Mouse (Mus musculus) forebrain, embryonic 10.5 days (tissue): ENCODE results near the gene Slc25a38. TPM values are rescaled to one million over a fixed set of nuclear protein-coding genes. Genes with fewer than 3 reads are reported as not detected.

Experiments
- DNase-seq: peaks from one replicate; pipeline ENCODE4 v3.0.0-alpha.2; 2017; ENCODE audit warnings: low spot score; ENCODE audit errors: extremely low spot score
- H3K27ac ChIP-seq: fragments of 300-500 bp; sonication (generic); 2 replicates; pipeline ENCODE4 v1.5.1; 2016; ENCODE audit warnings: mild to moderate bottlenecking
- H3K27me3 ChIP-seq: fragments of 300-500 bp; sonication (generic); 2 replicates; pipeline ENCODE4 v1.6.1; 2016; ENCODE audit warnings: mild to moderate bottlenecking; ENCODE audit not compliant: poor library complexity, severe bottlenecking
- H3K36me3 ChIP-seq: fragments of 300-500 bp; sonication (generic); replicated peaks from 2 replicates; pipeline ENCODE4 v1.6.1; 2016; ENCODE audit warnings: mild to moderate bottlenecking, moderate library complexity
- H3K4me1 ChIP-seq: fragments of 300-500 bp; sonication (generic); 2 replicates; pipeline ENCODE4 v1.6.1; 2016
- H3K4me3 ChIP-seq: fragments of 300-500 bp; sonication (generic); 2 replicates; pipeline ENCODE4 v1.5.1; 2016; ENCODE audit warnings: mild to moderate bottlenecking, moderate library complexity
- H3K9me3 ChIP-seq: fragments of 300-500 bp; sonication (generic); 2 replicates; pipeline ENCODE4 v1.6.1; 2016; ENCODE audit warnings: mild to moderate bottlenecking, moderate library complexity
- WGBS: fragments of 180-500 bp; shearing (Covaris S2); methylation state at CpG from one replicate; pipeline ENCODE4 v1.1.7; 2016; 5-methylcytosine and 5-hydroxymethylcytosine counted together
- polyA plus RNA-seq: library from polyadenylated mRNA; unstranded; fragments of >200 nt; fragmentation: Nextera tagmentation; extraction: Ambion mirVana; gene quantifications from 2 replicates; pipeline ENCODE4 v1.2.1, GENCODE M21; 2016

The Slc25a38 gene
- 40.8 and 44.3 TPM in 2 replicates for polyA plus RNA-seq

DNA sequence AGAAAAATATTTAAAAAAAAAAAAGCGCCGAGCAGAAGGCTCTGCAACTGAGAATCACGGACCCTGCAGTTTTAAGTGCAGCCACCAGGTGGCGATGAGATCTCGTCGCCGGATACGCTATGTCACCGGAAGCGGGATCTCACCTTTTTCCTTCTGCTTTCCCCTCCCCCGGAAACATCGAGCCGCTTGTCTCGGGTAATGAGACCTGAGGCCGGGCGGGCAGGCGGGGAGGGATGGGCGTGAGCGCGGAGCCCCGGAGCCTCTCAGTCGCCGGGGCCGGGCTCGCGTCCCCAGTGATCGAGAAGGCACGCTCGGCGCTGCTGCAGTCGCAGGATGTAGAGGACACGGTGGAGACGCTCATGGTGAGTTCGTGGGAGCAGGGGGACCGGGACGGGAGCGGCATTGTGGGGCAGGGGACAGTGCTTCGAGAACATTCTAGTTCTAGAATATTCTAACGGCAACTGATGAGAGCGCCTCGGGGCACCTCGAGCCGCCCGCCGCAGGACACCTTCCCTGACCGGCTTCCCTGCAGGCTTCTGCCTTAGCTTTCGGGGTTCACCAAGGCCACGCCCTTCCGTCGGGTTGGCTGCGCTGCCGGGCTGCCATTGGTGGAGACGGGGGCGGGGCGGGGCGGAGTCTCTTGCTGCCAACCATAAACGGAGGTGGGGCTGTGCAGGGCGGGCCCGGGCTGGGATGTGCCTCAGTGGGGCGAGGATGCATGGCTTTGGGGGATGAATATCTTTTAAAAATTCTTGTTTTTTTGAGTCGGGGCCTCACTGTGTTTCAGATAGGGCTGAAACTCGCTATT, at the start of gene Slc25a38:
Gene Slc25a38 (plus strand): TSS at position 164 of the 808 bp plus-strand sequence.
- Histone ChIP-seq H3K4me1 (peaks cover 14% of the 10 kb centered on the region), H3K36me3 (no peaks in the 10 kb centered on the region), H3K9me3 (no peaks in the 10 kb centered on the region), H3K27ac (peak within 1 kb of the TSS; percentile 93), H3K27me3 (no peaks in the 10 kb centered on the region), H3K4me3 (peak within 1 kb of the TSS; percentile 86)
- DNase-seq = peak; percentile 94
- WGBS = 1% methylated on average over 62 of the region's 62 CpGs

DNA sequence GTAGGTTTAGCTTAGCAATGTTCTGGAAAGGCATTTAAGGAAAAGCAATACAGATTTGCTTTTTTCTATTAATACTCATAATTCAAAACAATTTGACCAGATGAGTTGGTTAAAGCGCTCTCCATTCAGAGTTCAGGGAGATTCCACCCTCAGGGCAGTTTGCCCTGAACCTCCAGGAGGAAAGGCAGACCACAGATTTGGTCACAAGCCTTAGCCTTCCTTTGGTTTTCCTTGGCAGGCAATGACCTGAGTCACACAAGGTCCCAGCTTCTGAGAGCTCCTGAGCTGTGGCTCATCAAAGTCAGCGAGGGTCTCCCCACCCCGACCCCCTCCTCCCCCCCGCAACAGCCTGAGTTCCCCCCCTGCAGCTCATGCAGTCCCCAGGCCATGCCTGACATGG, 45.9 kb upstream of the Slc25a38 start:
- no peak overlapping the region for H3K4me3 ChIP-seq
- H3K27me3 ChIP-seq = no peaks in the 10 kb centered on the region
- no peaks in the 10 kb centered on the region for H3K36me3 ChIP-seq
- H3K9me3 ChIP-seq = no peaks in the 10 kb centered on the region
- DNase-seq = no peak
- H3K4me1 ChIP-seq = peaks cover 6% of the 10 kb centered on the region; the same call in 1 of the 2 replicates
- WGBS = 75% methylated on average over 4 of the region's 4 CpGs
- no peak overlapping the region for H3K27ac ChIP-seq

DNA sequence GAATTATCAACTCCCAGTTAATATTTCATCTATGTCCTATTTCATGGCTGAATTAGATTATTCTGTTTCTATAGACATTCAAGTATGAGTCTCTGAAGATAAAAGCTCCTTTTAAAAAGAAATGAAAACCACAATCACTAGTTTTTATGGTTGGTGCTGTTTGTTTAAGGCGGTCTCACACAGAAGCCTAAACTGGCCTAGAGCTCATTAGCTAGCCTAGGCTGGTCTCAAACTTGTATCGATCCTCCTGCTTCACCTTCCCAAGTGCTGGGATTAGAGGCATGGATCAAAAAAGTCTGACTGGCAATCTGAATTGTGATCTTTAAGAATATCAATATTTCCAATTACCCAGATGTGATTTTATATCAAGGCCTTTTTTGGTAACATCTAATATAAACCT, 42.6 kb upstream of the Slc25a38 start:
- Histone ChIP-seq H3K27ac (no peak overlapping the region), H3K36me3 (no peaks in the 10 kb centered on the region), H3K4me3 (no peak overlapping the region), H3K4me1 (peaks cover 6% of the 10 kb centered on the region; the same call in 1 of the 2 replicates), H3K27me3 (no peaks in the 10 kb centered on the region), H3K9me3 (no peaks in the 10 kb centered on the region)
- DNase-seq = no peak
- 93% methylated on average over 2 of the region's 2 CpGs for WGBS

- WGBS = 71% methylated on average over 10 of the region's 10 CpGs
- no peak for DNase-seq
- peaks cover 8% of the 10 kb centered on the region; the same call in 1 of the 2 replicates for H3K4me1 ChIP-seq
- H3K36me3 ChIP-seq = no peaks in the 10 kb centered on the region
- no peak overlapping the region for H3K27ac ChIP-seq
- H3K9me3 ChIP-seq = no peaks in the 10 kb centered on the region
- H3K4me3 ChIP-seq = no peak overlapping the region
- no peaks in the 10 kb centered on the region for H3K27me3 ChIP-seq
These were observed 42.1 kb upstream of the Slc25a38 start for GRCm38 (mm10) chr9:120068047-120068446.

GRCm38 (mm10) chr9:120069779-120070178, 40.4 kb upstream of the Slc25a38 start, which contains the start of gene Cx3cr1:
Gene Cx3cr1 (minus strand): TSS chr9:120069879.
- DNase-seq = no peak
- WGBS = 85% methylated on average over 11 of the region's 11 CpGs
- Histone ChIP-seq H3K4me1 (peaks cover 9% of the 10 kb centered on the region; the same call in 1 of the 2 replicates), H3K27ac (no peak within 1 kb of the TSS), H3K4me3 (no peak within 1 kb of the TSS), H3K36me3 (no peaks in the 10 kb centered on the region), H3K27me3 (no peaks in the 10 kb centered on the region), H3K9me3 (no peaks in the 10 kb centered on the region)

GRCm38 (mm10) chr9:120071251-120071650, 38.9 kb upstream of the Slc25a38 start:
- Histone ChIP-seq H3K27ac (no peak overlapping the region), H3K9me3 (no peaks in the 10 kb centered on the region), H3K4me3 (no peak overlapping the region), H3K27me3 (no peaks in the 10 kb centered on the region), H3K4me1 (0 out of 2 replicates have a peak, but pooled peaks cover 3% of the 10 kb centered on the region), H3K36me3 (no peaks in the 10 kb centered on the region)
- WGBS = 87% methylated on average over 2 of the region's 2 CpGs
- DNase-seq = no peak

DNA sequence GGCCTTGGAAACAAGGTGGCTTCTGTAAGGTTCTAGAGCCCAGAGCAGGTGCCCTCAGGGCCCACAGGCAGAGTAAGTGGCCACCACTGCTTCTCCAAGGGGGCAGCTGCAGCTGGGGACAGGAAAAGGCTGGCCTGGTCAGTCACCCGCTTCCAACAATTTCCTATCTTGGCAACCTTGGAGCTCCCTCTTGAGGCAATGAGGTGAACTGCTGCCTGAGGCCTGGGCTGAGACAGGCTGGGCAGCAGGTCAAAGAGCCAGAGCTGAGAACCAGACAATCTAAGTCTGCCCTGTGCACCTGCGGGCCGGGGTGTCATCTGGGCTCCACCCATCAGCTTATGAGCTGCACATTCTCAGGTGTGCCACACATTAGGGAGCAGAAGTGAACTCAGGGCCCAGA, 37.0 kb upstream of the Slc25a38 start:
- H3K9me3 ChIP-seq = no peaks in the 10 kb centered on the region
- no peak overlapping the region for H3K27ac ChIP-seq
- WGBS = 35% methylated on average over 3 of the region's 3 CpGs
- no peak overlapping the region for H3K4me3 ChIP-seq
- H3K4me1 ChIP-seq = 0 out of 2 replicates have a peak, but pooled peaks cover 3% of the 10 kb centered on the region
- H3K36me3 ChIP-seq = no peaks in the 10 kb centered on the region
- DNase-seq = peak; percentile 79
- no peaks in the 10 kb centered on the region for H3K27me3 ChIP-seq

- H3K27ac ChIP-seq = no peak overlapping the region
- no peaks in the 10 kb centered on the region for H3K27me3 ChIP-seq
- H3K36me3 ChIP-seq = no peaks in the 10 kb centered on the region
- 91% methylated on average over 7 of the region's 7 CpGs for WGBS
- H3K9me3 ChIP-seq = no peaks in the 10 kb centered on the region
- H3K4me3 ChIP-seq = no peak overlapping the region
- DNase-seq = no peak
- H3K4me1 ChIP-seq = 0 out of 2 replicates have a peak, but pooled peaks cover 3% of the 10 kb centered on the region
These were observed 35.7 kb upstream of the Slc25a38 start for GRCm38 (mm10) chr9:120074516-120074915.

DNA sequence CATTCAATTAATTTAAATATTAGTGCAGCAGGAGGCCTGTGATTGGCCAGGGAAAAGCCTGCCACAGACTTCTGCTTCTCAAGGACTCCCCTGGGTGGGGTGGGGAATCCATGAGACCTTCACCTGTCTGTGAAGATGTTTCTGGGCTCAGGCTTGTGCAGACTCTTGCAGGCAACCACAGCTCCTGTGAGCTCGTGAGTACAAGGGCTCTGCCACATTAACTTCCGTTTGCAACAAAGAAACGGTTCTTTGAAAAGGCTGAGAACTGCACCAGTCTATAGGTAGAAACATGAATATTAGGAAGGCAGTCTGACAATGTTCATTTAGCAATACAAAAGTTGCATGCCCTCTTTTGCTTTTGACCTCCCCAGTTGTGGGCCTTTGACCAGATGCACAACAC, 31.9 kb upstream of the Slc25a38 start:
- H3K27me3 ChIP-seq = no peaks in the 10 kb centered on the region
- no peak for DNase-seq
- WGBS = 85% methylated on average over 3 of the region's 3 CpGs
- no peaks in the 10 kb centered on the region for H3K9me3 ChIP-seq
- no peaks in the 10 kb centered on the region for H3K36me3 ChIP-seq
- H3K4me3 ChIP-seq = no peak overlapping the region
- H3K27ac ChIP-seq = no peak overlapping the region
- peaks cover 7% of the 10 kb centered on the region; the same call in 1 of the 2 replicates for H3K4me1 ChIP-seq

- H3K27me3 ChIP-seq = no peaks in the 10 kb centered on the region
- H3K36me3 ChIP-seq = no peaks in the 10 kb centered on the region
- no peak overlapping the region for H3K27ac ChIP-seq
- H3K9me3 ChIP-seq = no peaks in the 10 kb centered on the region
- H3K4me1 ChIP-seq = peaks cover 7% of the 10 kb centered on the region; the same call in 1 of the 2 replicates
- no peak overlapping the region for H3K4me3 ChIP-seq
- no peak for DNase-seq
- WGBS = 84% methylated on average over 7 of the region's 7 CpGs
These were observed 30.3 kb upstream of the Slc25a38 start for GRCm38 (mm10) chr9:120079901-120080300.

DNA sequence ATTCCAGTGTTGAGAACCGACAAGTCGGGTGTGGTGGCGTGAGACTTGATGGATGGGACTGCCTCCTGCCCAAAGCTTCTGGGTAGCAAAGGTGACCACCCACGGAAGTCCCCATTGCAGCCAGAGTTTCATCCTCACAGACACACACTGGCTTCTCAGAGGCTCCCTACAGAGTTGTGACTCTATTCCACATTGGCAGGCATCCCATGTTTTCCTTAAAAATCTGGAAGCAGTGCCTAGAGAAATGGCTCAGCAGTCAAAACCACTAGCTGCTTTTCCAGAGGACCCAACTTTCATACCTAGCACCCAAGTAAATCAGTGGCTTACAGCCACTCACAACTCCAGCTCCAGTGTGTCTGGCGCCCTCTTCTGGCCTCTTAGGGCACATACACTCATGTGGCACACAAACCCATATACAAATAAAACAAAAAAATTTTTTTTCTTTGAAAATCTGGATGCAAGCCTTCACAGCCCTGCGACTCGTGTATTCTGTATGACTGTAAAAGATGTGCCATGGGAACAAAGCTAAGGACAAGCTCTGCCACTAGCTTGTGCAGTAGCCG, 29.5 kb upstream of the Slc25a38 start:
- H3K4me3 ChIP-seq = no peak overlapping the region
- H3K36me3 ChIP-seq = no peaks in the 10 kb centered on the region
- DNase-seq = no peak
- H3K27me3 ChIP-seq = no peaks in the 10 kb centered on the region
- 91% methylated on average over 8 of the region's 8 CpGs for WGBS
- H3K9me3 ChIP-seq = no peaks in the 10 kb centered on the region
- H3K4me1 ChIP-seq = peaks cover 7% of the 10 kb centered on the region; the same call in 1 of the 2 replicates
- H3K27ac ChIP-seq = no peak overlapping the region

- Histone ChIP-seq H3K4me1 (peaks cover 7% of the 10 kb centered on the region; the same call in 1 of the 2 replicates), H3K36me3 (no peaks in the 10 kb centered on the region), H3K27ac (no peak overlapping the region), H3K4me3 (no peak overlapping the region), H3K9me3 (no peaks in the 10 kb centered on the region), H3K27me3 (no peaks in the 10 kb centered on the region)
- DNase-seq = no peak
- WGBS = 74% methylated on average over 6 of the region's 6 CpGs
These were observed 28.9 kb upstream of the Slc25a38 start for GRCm38 (mm10) chr9:120081247-120081646.

- H3K27ac ChIP-seq = no peak overlapping the region
- H3K27me3 ChIP-seq = no peaks in the 10 kb centered on the region
- peaks cover 7% of the 10 kb centered on the region; the same call in 1 of the 2 replicates for H3K4me1 ChIP-seq
- 90% methylated on average over 5 of the region's 5 CpGs for WGBS
- no peak for DNase-seq
- no peak overlapping the region for H3K4me3 ChIP-seq
- no peaks in the 10 kb centered on the region for H3K36me3 ChIP-seq
- no peaks in the 10 kb centered on the region for H3K9me3 ChIP-seq
These were observed 28.2 kb upstream of the Slc25a38 start for GRCm38 (mm10) chr9:120081967-120082366.
